Mouse (Mus musculus): Measurements from ENCODE around the gene Uhrf1bp1.

Uhrf1bp1 gene

DNA sequence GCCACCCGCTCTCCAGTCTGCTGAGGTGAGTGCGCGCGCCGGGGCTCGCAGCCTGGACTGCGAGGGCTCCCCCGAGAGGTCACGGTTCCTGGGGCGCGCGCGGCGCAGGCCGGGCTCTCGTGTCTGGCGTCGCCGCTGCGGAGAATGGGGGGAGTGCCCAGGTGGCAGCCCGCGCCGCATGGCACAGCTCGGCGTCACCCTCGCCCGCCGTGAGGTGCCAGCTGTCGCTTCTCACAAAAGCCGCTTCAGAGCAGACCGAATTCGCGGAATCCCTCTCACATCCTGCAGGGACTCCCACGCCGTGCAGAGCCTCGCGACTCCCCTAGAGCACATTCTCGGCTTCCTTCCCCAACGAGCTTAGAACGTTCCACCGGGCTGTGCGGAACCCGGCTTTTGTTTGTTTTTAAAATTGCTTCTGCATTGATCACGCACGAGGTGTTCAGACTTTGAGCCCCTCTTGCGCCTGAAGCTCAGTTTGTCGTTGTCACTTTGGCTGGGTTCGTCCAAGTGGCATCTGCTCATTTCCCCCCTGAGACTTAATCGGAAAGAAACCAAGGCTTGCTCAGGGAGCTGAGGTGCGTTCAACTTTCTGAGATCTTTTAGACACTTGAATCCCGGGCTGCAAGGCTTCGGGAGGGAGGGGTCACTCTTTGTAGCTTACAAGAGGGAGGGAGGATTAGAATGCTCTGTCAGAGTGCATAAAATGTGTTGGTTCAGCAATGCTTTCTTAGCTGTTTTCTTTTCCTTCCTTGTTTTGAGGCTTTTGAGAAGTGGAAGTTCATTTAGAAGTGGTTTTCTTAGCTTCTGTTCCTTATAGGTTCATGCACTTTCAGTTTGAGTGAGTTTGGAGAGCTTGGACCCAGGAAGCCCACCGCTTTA, 53.6 kb downstream of the Uhrf1bp1 start, which contains the start of gene Taf11:
Gene Taf11 (minus strand): TSS at position 223 of the 879 bp plus-strand sequence.
- intact Hi-C loops (cut with DNase I) = loop anchor here (5.0 kb wide), 2 partner anchors 77 to 162 kb away; no protein-coding TSS in a partner anchor

DNA sequence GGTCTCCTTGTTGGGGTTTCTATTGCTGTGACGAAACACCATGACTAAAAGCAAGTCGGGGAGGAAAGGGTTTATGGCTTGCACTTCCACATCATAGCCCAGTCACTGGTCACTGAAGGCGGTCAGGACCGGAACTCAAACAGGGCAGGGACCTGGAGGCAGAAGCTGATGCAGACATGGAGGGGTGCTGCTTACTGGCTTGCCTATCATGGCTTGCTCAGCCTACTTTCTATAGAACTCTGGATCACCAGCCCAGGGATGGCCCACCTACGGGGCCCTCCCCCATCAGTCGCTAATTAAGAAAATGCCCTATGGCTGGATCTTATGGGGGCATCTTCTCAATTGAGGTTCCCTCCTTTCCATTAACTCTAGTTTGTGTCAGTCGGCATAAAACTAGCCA, 55.1 kb downstream of the Uhrf1bp1 start:
- intact Hi-C loops (cut with DNase I) = loop anchor here (5.0 kb wide), 1 partner anchor 76 kb away; no protein-coding TSS in a partner anchor

DNA sequence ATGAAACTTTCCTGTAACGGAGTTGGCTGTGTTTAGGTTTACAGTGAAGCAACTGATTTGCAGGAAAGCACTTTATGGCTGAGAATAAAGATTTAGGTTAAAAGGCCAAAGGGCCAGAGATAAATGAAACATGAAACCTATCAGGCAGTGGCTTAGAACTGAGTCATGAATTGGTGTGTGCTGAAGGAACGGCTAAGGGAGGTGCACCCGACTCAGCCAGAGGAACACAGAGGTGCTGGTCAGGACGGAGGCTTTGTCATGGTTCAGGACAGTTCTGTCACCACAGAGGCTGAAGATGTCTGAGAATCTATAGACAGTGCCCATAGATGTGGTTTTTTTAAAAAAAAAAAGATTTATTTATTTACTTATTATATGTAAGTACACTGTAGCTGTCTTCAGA, 58.5 kb downstream of the Uhrf1bp1 start:
- intact Hi-C loops (cut with DNase I) = loop anchor here (5.0 kb wide), 2 partner anchors 38 to 73 kb away; no protein-coding TSS in a partner anchor

DNA sequence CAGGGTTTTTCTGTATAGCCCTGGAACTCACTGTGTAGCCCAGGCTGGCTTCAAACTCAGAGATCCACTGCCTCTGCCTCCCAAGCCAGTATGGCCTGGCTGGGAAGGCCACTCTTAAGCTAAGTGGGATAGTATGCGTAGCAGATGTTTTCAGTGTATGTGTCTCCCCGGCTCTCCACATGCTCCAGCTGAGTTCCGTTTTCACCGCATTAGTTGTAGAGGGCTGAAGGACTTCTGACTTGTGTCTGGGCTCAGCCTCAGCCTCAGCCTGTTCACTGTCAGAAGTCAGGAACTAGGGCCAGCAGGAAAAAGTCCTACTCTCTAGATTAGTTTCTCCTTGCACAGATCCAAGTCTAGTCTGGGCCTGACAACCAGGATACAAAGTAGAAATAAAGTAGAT, 60.1 kb downstream of the Uhrf1bp1 start:
- intact Hi-C loops (cut with DNase I) = loop anchor here (5.0 kb wide), 1 partner anchor 36 kb away; no protein-coding TSS in a partner anchor

DNA sequence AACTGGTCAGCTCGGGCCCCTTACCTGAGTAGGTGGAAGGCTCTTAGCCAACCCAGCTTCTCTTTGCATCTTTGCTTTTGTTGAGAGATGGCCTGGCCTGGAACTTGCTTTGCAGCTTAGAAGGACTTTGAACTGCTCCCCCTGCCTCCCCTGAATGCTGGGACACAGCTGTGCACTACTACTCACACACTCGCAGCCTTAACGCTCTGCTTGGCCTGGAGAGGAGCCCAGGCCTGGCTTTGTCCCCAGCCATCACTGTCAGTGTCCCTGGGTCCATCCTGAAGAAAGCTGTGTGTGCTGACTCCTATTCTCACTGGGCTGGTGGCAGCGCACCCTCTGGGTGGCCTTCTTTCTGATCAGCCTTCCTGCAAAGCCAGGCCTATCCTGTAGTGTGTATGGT, 64.4 kb downstream of the Uhrf1bp1 start:
- intact Hi-C loops (cut with DNase I) = no loop called here

DNA sequence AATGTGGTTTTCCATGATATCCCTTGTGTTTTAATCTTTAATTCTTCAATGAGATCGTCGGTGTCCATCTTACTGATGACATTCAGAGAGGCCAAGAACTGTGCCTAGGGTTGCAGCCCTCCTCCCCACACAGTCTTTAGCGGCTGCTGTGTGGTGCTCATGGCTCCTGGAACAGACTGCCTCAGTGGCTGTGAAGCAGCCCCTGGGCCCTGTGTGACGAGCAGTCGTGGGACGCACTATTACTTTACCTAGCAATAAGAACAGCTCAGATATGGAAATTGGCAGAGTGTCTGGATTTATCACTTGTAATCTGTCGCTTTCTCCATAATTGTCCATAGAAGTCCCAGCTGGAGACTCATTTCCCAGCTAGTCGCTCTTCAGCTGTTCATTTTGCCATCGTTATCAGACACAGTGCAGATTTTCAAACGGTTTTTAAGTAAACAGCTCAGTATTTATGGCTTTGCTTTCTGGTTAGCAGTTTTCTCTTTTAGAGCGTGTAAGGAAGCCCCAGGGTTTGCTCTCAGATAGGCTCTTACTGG, 66.0 kb downstream of the Uhrf1bp1 start:
- intact Hi-C loops (cut with DNase I) = no loop called here

DNA sequence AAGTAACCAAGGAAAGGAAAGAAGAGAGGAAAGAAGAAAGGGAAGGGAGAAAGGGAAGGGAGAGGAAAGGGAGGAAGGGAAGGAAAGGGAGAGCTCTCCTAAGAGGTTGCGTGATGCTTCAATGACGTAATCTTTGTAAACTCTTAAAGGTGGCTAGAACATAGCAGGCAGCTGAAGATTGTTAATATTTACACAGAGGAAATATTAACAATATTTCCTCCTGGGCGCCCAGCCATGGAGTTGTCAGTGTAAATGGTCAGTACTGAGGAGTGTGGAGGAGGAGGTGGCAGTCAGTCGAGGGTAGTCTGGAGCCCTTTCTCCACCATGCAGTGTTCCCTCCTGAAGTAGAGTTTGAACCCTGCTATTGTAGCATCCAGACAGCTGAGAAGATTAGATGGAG, 68.8 kb downstream of the Uhrf1bp1 start:
- intact Hi-C loops (cut with DNase I) = no loop called here

DNA sequence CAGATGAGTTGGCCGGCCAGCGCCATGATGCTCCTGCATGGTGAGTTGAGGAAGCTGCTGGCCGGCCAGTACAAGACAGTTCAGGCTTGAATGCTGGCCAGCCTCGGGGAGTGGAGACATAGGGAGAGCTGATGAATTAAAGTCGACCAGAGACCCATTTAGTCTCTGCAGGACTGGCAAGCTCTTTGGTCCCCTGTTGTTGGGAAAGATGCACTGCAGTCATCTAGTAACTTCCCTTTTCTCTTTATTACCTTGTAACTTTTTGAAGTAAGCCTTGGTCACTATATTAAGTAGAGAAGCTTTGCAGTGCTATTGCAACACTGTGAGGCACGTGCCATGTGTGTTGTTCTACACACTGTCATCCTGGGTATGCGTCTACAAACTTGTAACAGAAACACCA, 69.3 kb downstream of the Uhrf1bp1 start:
- intact Hi-C loops (cut with DNase I) = no loop called here

DNA sequence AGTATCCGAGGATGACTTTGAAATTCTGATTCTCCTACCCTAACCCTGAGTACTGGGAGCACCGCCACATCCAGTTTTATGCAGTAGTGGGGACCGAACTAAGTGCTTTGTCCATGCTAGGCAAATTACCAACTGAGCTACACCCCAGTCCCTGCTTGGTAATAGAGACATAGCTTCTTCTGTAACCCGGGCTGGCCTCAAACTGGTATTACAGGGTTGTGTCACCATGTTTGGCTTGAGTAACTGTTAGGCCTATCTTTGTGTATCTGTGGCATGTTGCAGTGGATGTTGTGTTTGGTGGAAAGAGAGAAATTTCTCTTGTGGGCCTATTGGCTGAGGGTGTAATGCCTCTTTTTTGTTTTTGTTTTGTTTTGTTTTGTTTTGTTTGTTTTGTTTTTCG, 74.0 kb downstream of the Uhrf1bp1 start:
- intact Hi-C loops (cut with DNase I) = no loop called here

DNA sequence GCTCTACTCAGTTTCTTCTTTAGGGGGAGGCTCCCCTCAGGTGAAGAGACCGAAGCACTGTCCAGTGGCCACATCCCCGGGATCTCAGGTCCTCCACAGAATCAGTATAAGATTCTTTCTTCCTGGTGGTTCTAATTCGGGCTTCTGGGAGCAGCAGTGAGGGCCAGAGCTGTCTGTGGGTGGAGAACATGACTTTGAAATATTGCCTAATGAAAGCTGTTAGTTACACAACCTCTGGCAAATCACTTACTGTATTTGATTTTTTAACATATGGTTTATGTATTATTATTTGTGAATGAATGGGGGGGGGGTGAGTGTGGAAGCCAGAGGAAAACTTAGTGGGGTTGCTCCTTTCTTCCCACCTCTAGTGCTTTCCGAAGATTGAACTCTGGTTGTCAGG, 75.6 kb downstream of the Uhrf1bp1 start:
- intact Hi-C loops (cut with DNase I) = no loop called here

DNA sequence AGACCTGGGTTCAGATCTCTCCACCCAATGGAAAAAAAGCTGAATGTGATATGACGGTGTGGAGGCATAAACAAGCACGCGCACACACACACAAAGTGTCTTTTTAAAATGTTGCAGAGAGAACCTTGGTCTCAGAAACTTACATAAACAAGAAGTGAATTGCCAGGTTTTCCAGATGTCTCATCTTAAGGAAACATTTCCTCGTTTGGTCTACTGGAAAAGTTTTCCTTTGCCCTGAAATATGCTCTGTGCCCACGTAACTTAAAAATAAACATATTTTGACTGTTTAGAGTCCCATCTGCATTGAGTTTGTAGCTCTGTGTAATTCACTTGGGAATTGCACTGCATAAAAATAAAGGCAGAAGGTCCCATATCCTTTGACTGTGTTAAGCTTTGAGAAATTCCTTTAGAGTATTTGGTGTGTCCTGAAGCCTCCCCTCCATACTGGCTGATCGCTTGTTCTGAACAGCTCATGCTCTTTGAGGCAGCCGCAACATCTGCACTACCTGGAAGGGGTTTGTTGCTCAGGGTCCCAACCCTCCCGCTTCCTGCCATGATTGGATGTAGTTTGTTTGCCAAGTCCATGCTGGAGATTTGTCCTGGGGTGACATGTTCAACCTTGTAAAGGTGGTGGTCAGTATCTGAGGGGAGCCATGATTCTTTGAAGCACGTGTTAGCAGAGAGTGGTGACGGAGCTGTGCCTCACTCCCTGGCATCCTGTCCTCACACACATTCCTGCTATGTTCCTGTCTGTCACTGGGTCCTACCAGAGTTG, 78.1 kb downstream of the Uhrf1bp1 start:
- intact Hi-C loops (cut with DNase I) = no loop called here

DNA sequence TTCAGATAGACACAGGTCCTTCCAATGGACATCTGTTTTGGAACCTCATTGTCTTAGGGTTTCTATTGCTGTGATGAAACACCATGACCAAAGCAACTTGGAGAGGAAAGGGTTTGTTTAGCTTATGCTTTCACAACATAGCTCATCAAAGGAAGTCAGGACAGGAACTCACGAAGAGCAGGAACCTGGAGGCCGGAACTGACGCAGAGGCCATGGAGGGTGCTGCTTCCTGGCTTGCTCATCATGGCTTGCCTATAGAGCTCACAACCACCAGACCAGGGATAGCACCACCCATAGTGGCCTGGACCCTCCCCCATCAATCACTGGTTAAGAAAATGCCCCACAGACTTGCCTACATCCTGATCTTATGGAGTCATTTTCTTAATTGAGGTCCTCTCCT, 78.8 kb downstream of the Uhrf1bp1 start:
- intact Hi-C loops (cut with DNase I) = no loop called here

DNA sequence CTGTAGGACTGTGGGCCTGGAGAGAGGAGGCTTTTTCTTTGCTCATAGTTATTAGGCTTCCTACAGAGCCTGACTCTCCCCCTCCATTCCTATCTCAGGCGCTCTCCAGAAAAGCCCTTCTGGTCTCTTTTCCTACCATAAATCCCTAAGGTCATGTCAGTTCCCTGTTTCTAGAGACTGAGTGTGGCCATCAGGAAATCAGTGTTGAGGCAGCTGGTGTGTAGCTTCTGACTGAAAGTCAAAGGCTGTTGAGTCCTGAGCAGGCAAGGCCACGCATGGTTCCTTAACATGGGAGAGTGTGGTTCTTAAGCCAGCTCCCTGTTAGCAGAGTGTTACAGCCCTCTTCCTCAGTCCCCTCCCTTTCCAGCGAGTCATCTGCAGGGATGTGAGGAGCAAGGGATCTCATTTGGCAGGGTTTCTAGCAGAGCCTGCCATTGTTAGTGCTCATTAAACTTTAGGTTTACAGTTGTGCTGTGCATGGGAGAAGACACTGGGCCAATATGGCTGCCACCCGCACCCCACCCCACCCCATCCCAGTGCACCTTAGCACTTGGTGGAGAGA, 80.9 kb downstream of the Uhrf1bp1 start:
- intact Hi-C loops (cut with DNase I) = no loop called here

DNA sequence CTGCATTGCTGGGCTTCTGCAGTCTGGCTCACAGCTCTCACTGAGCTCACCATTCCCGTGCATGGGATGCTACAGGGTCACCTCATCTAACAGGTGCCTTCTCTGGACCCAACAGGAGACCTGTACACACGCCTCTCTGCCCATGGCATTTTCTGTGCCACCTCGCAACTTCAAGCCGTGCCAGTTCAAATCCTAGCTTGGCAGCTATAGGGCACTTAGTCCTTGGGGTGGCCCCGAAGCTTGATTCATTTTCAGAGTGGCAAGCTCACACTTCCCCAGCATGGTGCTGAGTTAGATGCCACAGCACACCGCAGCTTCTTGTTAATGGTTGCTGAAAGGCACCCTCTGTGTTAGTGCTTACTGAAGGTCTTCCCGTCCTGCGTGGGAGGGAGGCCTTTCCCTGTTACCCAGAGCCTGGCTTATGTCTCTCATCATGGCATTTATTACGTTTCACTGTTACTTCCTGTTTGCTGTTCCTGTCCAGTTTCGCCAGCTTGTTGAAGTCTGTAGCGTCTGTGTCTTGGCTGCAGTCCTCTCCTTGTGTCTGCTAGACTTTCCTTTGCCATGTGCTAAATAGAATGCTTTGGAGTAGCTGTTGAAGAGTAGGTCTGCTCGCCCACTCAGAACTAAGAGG, 82.0 kb downstream of the Uhrf1bp1 start:
- intact Hi-C loops (cut with DNase I) = no loop called here

DNA sequence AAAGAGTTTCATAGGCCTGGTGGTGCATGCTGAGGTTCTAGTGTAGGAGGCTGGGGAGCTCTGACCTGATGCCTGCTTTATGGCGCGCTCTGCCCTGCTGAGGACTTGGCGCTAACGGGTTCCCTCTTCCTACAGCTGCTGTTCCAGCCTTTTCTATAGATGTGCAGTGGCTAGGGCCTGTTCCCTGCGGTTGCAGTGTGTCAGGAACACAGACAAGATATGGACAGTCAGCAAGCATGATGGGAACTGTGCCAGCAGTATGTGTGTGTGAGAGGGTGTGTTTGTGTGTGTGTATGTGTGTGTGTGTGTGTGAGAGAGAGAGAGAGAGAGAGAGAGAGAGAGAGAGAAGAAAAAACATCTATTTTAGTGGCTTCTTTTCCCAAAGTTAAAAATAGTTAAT, 82.8 kb downstream of the Uhrf1bp1 start:
- intact Hi-C loops (cut with DNase I) = no loop called here

DNA sequence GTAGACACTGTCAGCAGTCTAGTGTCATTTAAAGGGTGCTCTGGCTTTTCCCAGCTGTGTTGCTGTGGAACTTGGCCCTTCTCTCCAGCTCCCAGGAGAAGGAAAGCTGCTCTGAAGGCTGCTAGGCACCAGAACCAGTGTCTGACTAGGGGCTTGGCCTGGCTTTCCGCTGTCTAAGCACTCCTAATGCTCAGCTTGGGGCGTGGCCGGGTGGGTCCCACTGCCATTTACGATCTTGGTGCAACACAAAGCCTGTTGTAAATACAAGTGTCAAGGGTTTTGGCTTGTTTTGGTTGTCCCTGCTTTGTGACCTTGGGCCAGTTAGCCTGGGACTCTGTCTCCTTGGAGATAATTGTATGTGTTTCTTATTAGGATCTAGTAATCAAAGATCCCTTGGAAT, 84.1 kb downstream of the Uhrf1bp1 start:
- intact Hi-C loops (cut with DNase I) = no loop called here

DNA sequence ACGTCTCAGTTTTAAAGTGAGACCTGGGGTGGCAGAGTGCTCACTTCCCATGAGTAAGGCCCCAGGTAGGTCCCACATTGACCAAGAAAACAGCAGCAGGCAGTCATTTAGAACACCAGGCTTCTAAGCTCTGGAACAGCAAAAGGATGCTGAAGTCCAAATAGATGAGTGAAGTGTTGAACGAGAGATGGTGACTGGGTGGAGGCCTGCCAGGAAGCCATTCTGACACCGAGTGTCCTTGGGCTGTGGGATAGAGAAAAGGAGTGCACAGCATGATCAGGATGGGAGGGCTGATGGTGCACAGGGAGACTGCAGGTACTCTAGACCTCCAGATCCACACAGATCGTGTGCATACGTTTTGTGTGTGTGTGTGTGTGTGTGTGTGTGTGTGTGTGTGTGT, 84.9 kb downstream of the Uhrf1bp1 start:
- intact Hi-C loops (cut with DNase I) = no loop called here

DNA sequence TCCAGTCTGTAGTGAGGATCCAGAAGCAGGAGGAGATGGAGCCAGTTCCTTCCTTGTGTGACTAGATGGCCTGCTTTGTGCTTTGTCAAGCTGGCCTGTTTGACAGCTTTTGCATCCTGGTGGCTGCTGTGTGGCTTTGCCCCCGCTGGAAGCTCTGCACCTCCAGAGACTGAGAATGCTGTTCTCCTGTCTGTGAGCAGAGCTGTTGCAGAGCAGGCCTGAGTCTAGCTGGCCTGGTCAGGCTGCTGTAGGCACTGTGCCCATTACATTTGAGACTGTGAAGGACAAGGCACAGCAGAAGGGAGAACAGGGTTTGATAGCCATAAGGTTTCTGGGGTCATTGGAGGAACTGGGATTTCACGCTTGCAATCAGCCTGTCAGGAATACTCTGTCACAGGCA, 85.5 kb downstream of the Uhrf1bp1 start:
- intact Hi-C loops (cut with DNase I) = no loop called here

DNA sequence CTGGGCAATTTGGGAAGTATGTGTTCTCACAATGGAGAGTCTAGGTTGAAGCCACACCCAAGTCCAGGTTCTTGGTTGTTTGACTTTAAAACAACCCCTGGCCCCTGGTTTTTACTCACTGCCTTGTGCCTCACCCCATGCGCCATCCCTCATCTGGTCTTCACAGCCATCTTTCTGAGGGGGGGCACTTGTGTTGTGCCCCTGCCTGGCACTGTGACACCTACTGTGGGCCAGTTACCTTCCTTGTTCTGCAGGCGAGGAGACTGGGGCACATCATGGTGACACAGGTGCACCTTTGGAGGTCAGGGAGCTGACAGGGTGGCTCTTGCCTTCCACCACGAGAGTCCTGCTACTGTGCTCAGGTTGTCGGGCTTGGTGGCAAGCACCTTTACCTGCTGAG, 85.9 kb downstream of the Uhrf1bp1 start:
- intact Hi-C loops (cut with DNase I) = no loop called here

DNA sequence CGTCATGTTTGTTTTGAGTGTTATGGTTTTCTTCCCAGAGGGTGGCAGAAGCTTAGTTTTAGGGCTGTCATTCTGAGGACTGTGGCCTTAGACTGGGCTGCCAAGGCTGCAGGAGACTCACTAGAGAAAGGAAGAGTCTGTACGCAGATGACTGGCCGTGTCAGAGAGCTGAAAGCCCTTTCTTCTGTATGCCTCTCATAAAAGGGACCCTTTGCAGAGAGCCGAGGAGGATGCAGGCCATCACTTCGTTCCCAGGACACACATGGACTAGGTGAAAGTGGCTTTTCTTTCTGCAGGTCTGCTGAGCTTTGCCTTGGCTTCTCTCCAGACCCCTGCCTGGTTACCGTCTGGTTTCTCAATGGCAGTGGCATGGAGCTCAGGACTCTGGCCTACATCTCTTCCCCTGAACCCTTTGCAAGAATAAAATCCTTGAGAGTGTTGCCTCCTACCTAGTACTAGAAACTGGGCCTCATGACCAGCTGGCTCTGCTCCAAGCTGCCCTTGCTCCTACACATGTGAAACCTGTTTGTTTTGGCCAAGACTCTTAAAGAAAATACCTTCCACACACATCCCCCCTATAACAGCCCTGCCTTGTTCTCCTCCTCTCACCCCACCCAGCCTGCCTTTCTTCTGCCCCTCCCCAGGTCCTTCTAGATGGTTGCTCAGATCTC, 89.4 kb downstream of the Uhrf1bp1 start:
- intact Hi-C loops (cut with DNase I) = no loop called here

DNA sequence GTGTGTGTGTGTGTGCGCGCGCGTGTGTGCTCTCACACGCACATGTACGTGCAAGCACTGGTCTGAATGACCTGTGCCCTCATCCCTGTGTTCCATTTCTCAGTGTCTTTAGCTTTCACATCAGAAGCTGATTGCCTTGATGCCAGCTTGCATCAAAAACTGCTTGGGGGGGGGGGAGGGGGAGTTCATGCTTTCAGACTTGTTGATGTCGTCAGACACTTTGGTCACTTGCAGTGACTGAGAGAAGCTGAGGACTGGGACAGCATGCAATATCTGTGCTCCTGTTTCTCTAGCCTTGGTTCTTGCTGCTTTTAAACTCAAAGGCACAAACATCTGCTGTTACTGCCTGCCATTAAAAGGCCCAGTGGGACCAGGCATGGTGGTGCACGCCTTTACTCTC, 90.1 kb downstream of the Uhrf1bp1 start:
- intact Hi-C loops (cut with DNase I) = no loop called here

Measured in adrenal gland (tissue).